Mouse (Mus musculus): ENCODE data around the gene Gtf2h5. TPM values are rescaled to one million over a fixed set of nuclear protein-coding genes. Genes with fewer than 3 reads are reported as not detected.

Gtf2h5 gene
- polyA plus RNA-seq (2014; fragmentation: Illumina TruSeq; extraction: RNeasy Lipid Tissue Mini Kit (QIAGEN cat#74804); ENCODE audit: low read depth, low replicate concordance) = 15.6 TPM

GRCm38 (mm10) chr17:6079287-6080122 is at the start of gene Gtf2h5, which contains the start of gene Serac1:
Gene Gtf2h5 (plus strand): TSS chr17:6079786.
Gene Serac1 (minus strand): TSS chr17:6079741.

GRCm38 (mm10) chr17:6106361-6107014 is 26.9 kb downstream of the Gtf2h5 start, which contains the start of gene Tulp4:
Gene Tulp4 (plus strand): TSS chr17:6106437.

Other genes with a start within 250 kb of the Gtf2h5 start
- 11.5 TPM for gene Snx9, start 238.5 kb upstream of the Gtf2h5 start, polyA plus RNA-seq (2014; fragmentation: Illumina TruSeq; extraction: RNeasy Lipid Tissue Mini Kit (QIAGEN cat#74804); ENCODE audit: low read depth, low replicate concordance)
- gene Synj2, start 138.5 kb upstream of the Gtf2h5 start, polyA plus RNA-seq (2014; fragmentation: Illumina TruSeq; extraction: RNeasy Lipid Tissue Mini Kit (QIAGEN cat#74804); ENCODE audit: low read depth, low replicate concordance) = 16.3 TPM
- gene Serac1, start within 50 bp of the Gtf2h5 start, polyA plus RNA-seq (2014; fragmentation: Illumina TruSeq; extraction: RNeasy Lipid Tissue Mini Kit (QIAGEN cat#74804); ENCODE audit: low read depth, low replicate concordance) = 10.0 TPM
- 131 TPM for gene Tulp4, start 26.7 kb downstream of the Gtf2h5 start, polyA plus RNA-seq (2014; fragmentation: Illumina TruSeq; extraction: RNeasy Lipid Tissue Mini Kit (QIAGEN cat#74804); ENCODE audit: low read depth, low replicate concordance)
- gene Tmem181a, start 177.1 kb downstream of the Gtf2h5 start, polyA plus RNA-seq (2014; fragmentation: Illumina TruSeq; extraction: RNeasy Lipid Tissue Mini Kit (QIAGEN cat#74804); ENCODE audit: low read depth, low replicate concordance) = 6.5 TPM
- gene Dynlt1a, start 237.7 kb downstream of the Gtf2h5 start, polyA plus RNA-seq (2014; fragmentation: Illumina TruSeq; extraction: RNeasy Lipid Tissue Mini Kit (QIAGEN cat#74804); ENCODE audit: low read depth, low replicate concordance) = 78.1 TPM